Mouse (Mus musculus) thymus, adult 2 months (tissue): Measurements from ENCODE around the gene Sh2d1b1.

Experiments
- CTCF ChIP-seq: fragments of 200-500 bp; IDR thresholded peaks from 2 replicates; pipeline ENCODE4 v1.5.1; 2012; ENCODE audit warnings: mild to moderate bottlenecking, control low read depth, low read length, moderate library complexity, borderline replicate concordance; ENCODE audit not compliant: control insufficient read depth, poor library complexity, insufficient read depth; ENCODE audit errors: extremely low read depth
- POLR2A ChIP-seq: fragments of 200-500 bp; IDR thresholded peaks from 2 replicates; pipeline ENCODE4 v1.6.1; 2012; ENCODE audit warnings: mild to moderate bottlenecking, low read length, control low read depth, moderate library complexity; ENCODE audit not compliant: control insufficient read depth, poor library complexity, insufficient read depth; ENCODE audit errors: extremely low read depth

- TF ChIP-seq CTCF (no peak), POLR2A (peak; percentile 44; the same call in 1 of the 2 replicates)
Measured at GRCm38 (mm10) chr1:170255560-170255910, 21.6 kb upstream of the Sh2d1b1 start.
